Mouse (Mus musculus) MEL (cell line): ENCODE results near the gene Ankle2.

Experiments used
- CHD2 ChIP-seq: IDR thresholded peaks from 2 replicates; pipeline ENCODE4 v1.6.1; 2011; ENCODE audit warnings: low read length, improper control_type of control experiment
- CTCF ChIP-seq, 3 experiments: IDR thresholded peaks in 2 of 3; conservative IDR thresholded peaks in 1 of 3; 2 replicates each; pipeline ENCODE4 v1.5.1; 2011 to 2012; ENCODE audit warnings: low read length in 3 of 3, low read depth in 2 of 3, mild to moderate bottlenecking in 2 of 3, improper control_type of control experiment in 1 of 3, inconsistent platforms in 1 of 3, mixed read lengths in 1 of 3, moderate library complexity in 1 of 3; ENCODE audit not compliant: control insufficient read depth in 1 of 3, insufficient read depth in 1 of 3, poor library complexity in 1 of 3, severe bottlenecking in 1 of 3
- E2F4 ChIP-seq: IDR thresholded peaks from 2 replicates; pipeline ENCODE4 v1.6.1; 2011; ENCODE audit warnings: low read depth, low read length, improper control_type of control experiment, borderline replicate concordance
- ELF1 ChIP-seq: IDR thresholded peaks from 2 replicates; pipeline ENCODE4 v1.6.1; 2014; ENCODE audit warnings: low read depth, mild to moderate bottlenecking, inconsistent platforms, low read length, improper control_type of control experiment, moderate library complexity
- HCFC1 ChIP-seq: IDR thresholded peaks from 2 replicates; pipeline ENCODE4 v1.6.1; 2012; ENCODE audit warnings: low read depth, mild to moderate bottlenecking, inconsistent platforms, low read length, improper control_type of control experiment, moderate library complexity
- MEF2A ChIP-seq: IDR thresholded peaks from 2 replicates; pipeline ENCODE4 v1.6.1; 2014; ENCODE audit warnings: low read depth, mild to moderate bottlenecking, inconsistent platforms, low read length, improper control_type of control experiment; ENCODE audit not compliant: poor library complexity, insufficient replicate concordance, severe bottlenecking; ENCODE audit errors: extremely low read depth
- MYB ChIP-seq: IDR thresholded peaks from 2 replicates; pipeline ENCODE4 v1.6.1; 2011; ENCODE audit warnings: mild to moderate bottlenecking, low read depth, low read length, improper control_type of control experiment
- POLR2A ChIP-seq, 2 experiments: IDR thresholded peaks; 2 replicates each; pipeline ENCODE4 v1.6.1; 2011 to 2012; ENCODE audit warnings: low read length in 2 of 2, mild to moderate bottlenecking in 2 of 2, control low read depth in 1 of 2, improper control_type of control experiment in 1 of 2, low read depth in 1 of 2, moderate library complexity in 1 of 2; ENCODE audit not compliant: control insufficient read depth in 1 of 2, insufficient read depth in 1 of 2, poor library complexity in 1 of 2
- USF2 ChIP-seq, 2 experiments: IDR thresholded peaks; 2 replicates each; pipeline ENCODE4 v1.6.1; 2011 to 2012; ENCODE audit warnings: improper control_type of control experiment in 2 of 2, low read length in 2 of 2, borderline replicate concordance in 1 of 2, inconsistent platforms in 1 of 2, low read depth in 1 of 2, mild to moderate bottlenecking in 1 of 2; ENCODE audit not compliant: insufficient read depth in 1 of 2
- ZNF384 ChIP-seq: IDR thresholded peaks from 2 replicates; pipeline ENCODE4 v1.6.1; 2012; ENCODE audit warnings: low read depth, mild to moderate bottlenecking, inconsistent platforms, low read length, improper control_type of control experiment

DNA sequence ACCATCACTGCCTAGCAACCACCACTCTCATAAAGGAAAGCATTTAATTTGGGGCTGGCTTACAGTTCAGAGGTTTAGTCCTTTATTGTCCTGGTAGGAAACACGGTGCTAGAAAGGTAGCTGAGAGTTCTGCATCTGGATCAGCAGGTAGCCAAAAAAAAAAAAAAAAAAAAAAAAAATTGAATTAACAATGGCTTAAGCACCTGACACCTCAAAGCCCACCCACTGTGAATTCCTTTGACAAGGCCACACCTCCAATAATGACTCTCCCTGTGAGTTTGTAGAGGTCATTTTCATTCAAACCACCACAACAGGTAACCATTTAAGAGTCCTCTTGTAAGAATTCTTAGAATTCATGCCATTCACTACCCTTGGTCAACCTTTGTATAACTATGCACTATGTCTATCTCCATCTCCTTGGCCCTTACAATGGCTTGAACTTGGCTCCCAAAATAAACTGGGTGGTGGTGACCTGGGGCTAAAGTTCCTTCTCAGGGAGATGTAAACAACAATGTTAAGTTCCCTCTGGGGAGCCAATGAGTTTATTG, 3.4 kb upstream of the Ankle2 start:
- TF ChIP-seq CTCF (IDR thresholded peaks at IDR 0.05 in 2 of 3, conservative IDR thresholded peaks at IDR 0.05 in 1 of 3; ENCODE audit: control insufficient read depth in 1 of 3, insufficient read depth in 1 of 3, low read depth in 2 of 3, low read length in 3 of 3, poor library complexity in 1 of 3, severe bottlenecking in 1 of 3) (no peak), MEF2A (no peak), ZNF384 (no peak), E2F4 (no peak), POLR2A (IDR thresholded peaks at IDR 0.05; ENCODE audit: control insufficient read depth in 1 of 2, insufficient read depth in 1 of 2, low read depth in 1 of 2, low read length in 2 of 2, poor library complexity in 1 of 2) (no peak), ELF1 (no peak), USF2 (IDR thresholded peaks at IDR 0.05; ENCODE audit: borderline replicate concordance in 1 of 2, insufficient read depth in 1 of 2, low read depth in 1 of 2, low read length in 2 of 2) (no peak), CHD2 (no peak), MYB (no peak), HCFC1 (no peak)
